Mouse (Mus musculus) testis, adult 2 months (tissue): ENCODE measurements at regions not wholly inside any gene's neighbourhood (a gene's known extent, or its start where the extent isn't known, plus 50 kb on each side); places are given as distances from the start of the nearest gene placed in this dataset.

Experiments used
- CTCF ChIP-seq: fragments of 200-500 bp; IDR thresholded peaks from 2 replicates; pipeline ENCODE4 v1.5.1; 2012; ENCODE audit warnings: low read depth, mild to moderate bottlenecking, inconsistent platforms, low read length, moderate library complexity; ENCODE audit not compliant: control insufficient read depth, insufficient read depth, insufficient replicate concordance
- POLR2A ChIP-seq: fragments of 200-500 bp; IDR thresholded peaks from 2 replicates; pipeline ENCODE4 v1.6.1; 2012; ENCODE audit warnings: low read depth, mild to moderate bottlenecking, inconsistent platforms, low read length, moderate library complexity; ENCODE audit not compliant: control insufficient read depth

DNA sequence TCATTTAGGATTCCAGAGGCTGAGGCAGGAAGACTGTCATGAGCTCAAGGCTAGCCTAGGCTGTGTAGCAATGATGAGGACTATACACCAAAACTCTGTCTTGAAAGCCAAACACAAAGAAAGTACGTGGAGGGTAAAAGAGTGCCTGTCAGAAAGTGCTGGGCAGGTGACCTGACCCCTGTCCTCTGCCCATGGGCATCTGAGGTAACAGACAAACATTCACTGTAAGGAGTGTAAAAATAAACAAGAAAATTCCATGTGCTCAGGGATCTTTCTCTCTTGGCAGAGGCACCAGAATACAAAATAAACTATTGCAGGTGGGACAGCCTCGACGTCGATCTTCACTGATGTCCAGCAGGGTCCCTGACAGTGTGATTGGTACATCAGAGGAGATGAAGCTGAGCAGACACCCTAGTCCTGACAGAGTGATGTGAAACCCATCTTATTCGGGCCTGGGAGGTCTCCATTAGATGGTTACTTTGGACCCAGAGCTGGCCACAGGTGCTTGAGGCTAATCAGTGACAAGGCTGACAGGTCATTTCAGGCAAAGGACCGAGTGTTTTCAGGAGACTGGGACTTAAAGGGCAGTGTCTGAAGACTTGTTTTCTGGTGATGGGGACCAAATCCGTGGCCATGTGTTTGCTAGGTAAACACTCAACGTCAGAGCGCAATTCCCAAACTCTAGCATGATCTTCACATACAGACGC lies 62.9 kb upstream of the Irf2bp2 start:
- TF ChIP-seq POLR2A, result no peak
- no peak for TF ChIP-seq CTCF
